Mouse (Mus musculus) left cerebral cortex, adult 2 months (tissue): ENCODE results near the gene Lnx2. TPM values are rescaled to one million over a fixed set of nuclear protein-coding genes. Genes with fewer than 3 reads are reported as not detected.

ENCODE experiments used
- DNase-seq, 2 experiments: peaks; one replicate each; pipeline ENCODE4 v3.0.0; 2021 to 2022; ENCODE audit warnings: low spot score in 2 of 2, mixed read lengths in 1 of 2; ENCODE audit errors: extremely low spot score in 1 of 2
- H3K27ac ChIP-seq: fragments of 200-600 bp; 2 replicates; pipeline ENCODE4 v1.8.1; 2022
- H3K4me3 ChIP-seq: fragments of 200-600 bp; 2 replicates; pipeline ENCODE4 v1.8.1; 2022
- CTCF ChIP-seq: fragments of 200-600 bp; IDR thresholded peaks from 2 replicates; pipeline ENCODE4 v1.8.1; 2022; ENCODE audit warnings: antibody characterized with exemption, mild to moderate bottlenecking, moderate library complexity
- intact Hi-C: fragments of 180-260 bp; cut with DNase I; formaldehyde crosslinking; loops from one replicate; pipeline ENCODE4 v1.15.1; 2025
- total RNA-seq, 2 experiments: library from RNA; stranded (reverse); gene quantifications; 2 replicates each; pipeline ENCODE4 v1.2.3; 2021

Gene Lnx2
- total RNA-seq, 2 experiments from 2014 or later: 5.8 to 6.3 TPM

GRCm38 (mm10) chr5:147057626-147058414, 18.6 kb downstream of the Lnx2 start:
- no peak overlapping the region for H3K27ac ChIP-seq
- no peak overlapping the region for H3K4me3 ChIP-seq
- intact Hi-C loops: no loop called here
- DNase-seq: no peak
- no peak for TF ChIP-seq CTCF

- DNase-seq: no peak
- intact Hi-C loops: no loop called here
- H3K27ac ChIP-seq: no peak overlapping the region
- no peak overlapping the region for H3K4me3 ChIP-seq
- no peak for TF ChIP-seq CTCF
These were observed 19.6 kb downstream of the Lnx2 start for GRCm38 (mm10) chr5:147056712-147057290.

GRCm38 (mm10) chr5:147055572-147056245, 20.7 kb downstream of the Lnx2 start:
- intact Hi-C loops: loop anchor here (1.0 to 2.0 kb wide), 2 partner anchors 11 to 21 kb away; partner anchors contain the start of genes Lnx2 and Polr1d
- peak; percentile 33 to 50 for DNase-seq
- TF ChIP-seq CTCF: no peak
- no peak overlapping the region for H3K4me3 ChIP-seq
- peak overlapping the region; percentile 15; the same call in 1 of the 2 replicates for H3K27ac ChIP-seq

- no peak for TF ChIP-seq CTCF
- Histone ChIP-seq H3K4me3 (no peak overlapping the region), H3K27ac (peak overlapping the region; percentile 64)
- no peak for DNase-seq
- intact Hi-C loops: loop anchor here (1.0 to 2.0 kb wide), 2 partner anchors 11 to 22 kb away; partner anchors contain the start of genes Lnx2 and Polr1d
These were observed 21.6 kb downstream of the Lnx2 start for GRCm38 (mm10) chr5:147054747-147055270.

GRCm38 (mm10) chr5:147054328-147054727, 22.1 kb downstream of the Lnx2 start:
- Histone ChIP-seq H3K27ac (peak overlapping the region; percentile 54; the same call in 1 of the 2 replicates), H3K4me3 (no peak overlapping the region)
- intact Hi-C loops: loop anchor here (2.0 kb wide), 1 partner anchor 22 kb away; the partner anchor contains the start of genes Lnx2 and Polr1d
- no peak for TF ChIP-seq CTCF
- no peak for DNase-seq

GRCm38 (mm10) chr5:147053481-147053880, 22.9 kb downstream of the Lnx2 start:
- intact Hi-C loops: no loop called here
- H3K27ac ChIP-seq: no peak overlapping the region
- no peak for DNase-seq

GRCm38 (mm10) chr5:147053071-147053470, 23.3 kb downstream of the Lnx2 start:
- no peak overlapping the region for H3K4me3 ChIP-seq
- no peak overlapping the region for H3K27ac ChIP-seq
- DNase-seq: no peak

More at GRCm38 (mm10) chr5:147053481-147053880, 22.9 kb downstream of the Lnx2 start:
- TF ChIP-seq CTCF: no peak
- H3K4me3 ChIP-seq: no peak overlapping the region

GRCm38 (mm10) chr5:147052309-147052558, 24.2 kb downstream of the Lnx2 start:
- Histone ChIP-seq H3K4me3 (no peak overlapping the region), H3K27ac (no peak overlapping the region)
- no peak for TF ChIP-seq CTCF
- intact Hi-C loops: no loop called here
- DNase-seq: no peak

More at GRCm38 (mm10) chr5:147053071-147053470, 23.3 kb downstream of the Lnx2 start:
- intact Hi-C loops: no loop called here
- TF ChIP-seq CTCF: no peak

GRCm38 (mm10) chr5:147051500-147052308, 24.7 kb downstream of the Lnx2 start:
- H3K27ac ChIP-seq: no peak overlapping the region
- TF ChIP-seq CTCF: no peak
- no peak overlapping the region for H3K4me3 ChIP-seq
- DNase-seq: no peak
- intact Hi-C loops: no loop called here

- TF ChIP-seq CTCF: no peak
- intact Hi-C loops: no loop called here
- H3K27ac ChIP-seq: no peak overlapping the region
- DNase-seq: no peak
- H3K4me3 ChIP-seq: no peak overlapping the region
These were observed 25.4 kb downstream of the Lnx2 start for GRCm38 (mm10) chr5:147050816-147051499.
